Mouse (Mus musculus): Measurements from ENCODE around the gene Peli3. TPM values are rescaled to one million over a fixed set of nuclear protein-coding genes. Genes with fewer than 3 reads are reported as not detected.

Peli3 gene
- polyA plus RNA-seq, 1 experiment from 2014 or later = 3.5 TPM

GRCm38 (mm10) chr19:4898972-4899371, 44.0 kb downstream of the Peli3 start:
- WGBS = 71% methylated on average over 9 of the region's 9 CpGs
- no peak for ATAC-seq (ENCODE audit: insufficient read depth, low FRiP score, low TSS enrichment)
- no peaks in the 10 kb centered on the region; the same call in none of the 2 replicates for H3K36me3 ChIP-seq (ENCODE audit: control insufficient read depth, insufficient read depth, low read length)

GRCm38 (mm10) chr19:4896780-4897520, 46.0 kb downstream of the Peli3 start:
- H3K9me3 ChIP-seq (ENCODE audit: control insufficient read depth, low read length) = no peaks in the 10 kb centered on the region
- H3K27me3 ChIP-seq (ENCODE audit: control insufficient read depth, insufficient read depth, low read length) = no peaks in the 10 kb centered on the region
- WGBS = 52% methylated on average over 21 of the region's 21 CpGs
- peaks cover 2% of the 10 kb centered on the region for H3K36me3 ChIP-seq (ENCODE audit: control insufficient read depth, insufficient read depth, low read length)
- H3K4me2 ChIP-seq (ENCODE audit: low read depth) = no peak overlapping the region
- DNase-seq (ENCODE audit: low spot score) (no peak), ATAC-seq (ENCODE audit: insufficient read depth, low FRiP score, low TSS enrichment) (no peak)
- H3K27ac ChIP-seq (ENCODE audit: low read depth, low read length) = no peak overlapping the region
- no peak overlapping the region for H3K9ac ChIP-seq (ENCODE audit: low read length)
- no peaks in the 10 kb centered on the region for H3K4me1 ChIP-seq (ENCODE audit: control insufficient read depth, insufficient read depth, low read length)
- no peak overlapping the region for H3K4me3 ChIP-seq (ENCODE audit: low read depth, low read length)

More at GRCm38 (mm10) chr19:4898972-4899371, 44.0 kb downstream of the Peli3 start:
- Histone ChIP-seq H3K4me3 (ENCODE audit: low read depth, low read length) (no peak overlapping the region), H3K9ac (ENCODE audit: low read length) (no peak overlapping the region), H3K4me2 (ENCODE audit: low read depth) (no peak overlapping the region), H3K9me3 (ENCODE audit: control insufficient read depth, low read length) (no peaks in the 10 kb centered on the region), H3K4me1 (ENCODE audit: control insufficient read depth, insufficient read depth, low read length) (no peaks in the 10 kb centered on the region), H3K27ac (ENCODE audit: low read depth, low read length) (no peak overlapping the region), H3K27me3 (ENCODE audit: control insufficient read depth, insufficient read depth, low read length) (no peaks in the 10 kb centered on the region)
- no peak for DNase-seq (ENCODE audit: low spot score)

GRCm38 (mm10) chr19:4891798-4892197, 51.1 kb downstream of the Peli3 start:
- no peak overlapping the region for H3K4me3 ChIP-seq (ENCODE audit: low read depth, low read length)
- no peak for ATAC-seq (ENCODE audit: insufficient read depth, low FRiP score, low TSS enrichment)

GRCm38 (mm10) chr19:4889791-4890190, 53.1 kb downstream of the Peli3 start:
- ATAC-seq (ENCODE audit: insufficient read depth, low FRiP score, low TSS enrichment) = no peak
- no peak for DNase-seq (ENCODE audit: low spot score)
- Histone ChIP-seq H3K27me3 (ENCODE audit: control insufficient read depth, insufficient read depth, low read length) (no peaks in the 10 kb centered on the region), H3K4me3 (ENCODE audit: low read depth, low read length) (no peak overlapping the region), H3K9ac (ENCODE audit: low read length) (no peak overlapping the region), H3K36me3 (ENCODE audit: control insufficient read depth, insufficient read depth, low read length) (peaks cover 2% of the 10 kb centered on the region; the same call in 1 of the 2 replicates), H3K9me3 (ENCODE audit: control insufficient read depth, low read length) (no peaks in the 10 kb centered on the region), H3K27ac (ENCODE audit: low read depth, low read length) (no peak overlapping the region), H3K4me1 (ENCODE audit: control insufficient read depth, insufficient read depth, low read length) (no peaks in the 10 kb centered on the region), H3K4me2 (ENCODE audit: low read depth) (no peak overlapping the region)
- 87% methylated on average over 10 of the region's 10 CpGs for WGBS

More at GRCm38 (mm10) chr19:4891798-4892197, 51.1 kb downstream of the Peli3 start:
- no peak for DNase-seq (ENCODE audit: low spot score)
- H3K9me3 ChIP-seq (ENCODE audit: control insufficient read depth, low read length) = no peaks in the 10 kb centered on the region
- H3K9ac ChIP-seq (ENCODE audit: low read length) = no peak overlapping the region
- H3K4me1 ChIP-seq (ENCODE audit: control insufficient read depth, insufficient read depth, low read length) = no peaks in the 10 kb centered on the region
- H3K27ac ChIP-seq (ENCODE audit: low read depth, low read length) = no peak overlapping the region
- H3K27me3 ChIP-seq (ENCODE audit: control insufficient read depth, insufficient read depth, low read length) = no peaks in the 10 kb centered on the region
- no peak overlapping the region for H3K4me2 ChIP-seq (ENCODE audit: low read depth)
- H3K36me3 ChIP-seq (ENCODE audit: control insufficient read depth, insufficient read depth, low read length) = peaks cover 2% of the 10 kb centered on the region; the same call in 1 of the 2 replicates
- 71% methylated on average over 3 of the region's 3 CpGs for WGBS

GRCm38 (mm10) chr19:4883961-4884360, 59.0 kb downstream of the Peli3 start:
- H3K4me2 ChIP-seq (ENCODE audit: low read depth) = no peak overlapping the region
- no peak for DNase-seq (ENCODE audit: low spot score)
- H3K4me3 ChIP-seq (ENCODE audit: low read depth, low read length) = no peak overlapping the region
- H3K27me3 ChIP-seq (ENCODE audit: control insufficient read depth, insufficient read depth, low read length) = no peaks in the 10 kb centered on the region
- 84% methylated on average over 4 of the region's 4 CpGs for WGBS
- ATAC-seq (ENCODE audit: insufficient read depth, low FRiP score, low TSS enrichment) = no peak
- no peaks in the 10 kb centered on the region for H3K36me3 ChIP-seq (ENCODE audit: control insufficient read depth, insufficient read depth, low read length)
- no peak overlapping the region for H3K27ac ChIP-seq (ENCODE audit: low read depth, low read length)
- no peak overlapping the region for H3K9ac ChIP-seq (ENCODE audit: low read length)
- H3K4me1 ChIP-seq (ENCODE audit: control insufficient read depth, insufficient read depth, low read length) = no peaks in the 10 kb centered on the region
- no peaks in the 10 kb centered on the region for H3K9me3 ChIP-seq (ENCODE audit: control insufficient read depth, low read length)

Other genes starting within 250 kb of the Peli3 start
- 2.5 and 2.7 TPM in 2 replicates for gene Gm960, start 244.5 kb downstream of the Peli3 start, polyA plus RNA-seq (2014; fragmentation: Nextera tagmentation; extraction: Ambion mirVana)
- gene Sptbn2, start 232.0 kb downstream of the Peli3 start, polyA plus RNA-seq (2014; fragmentation: Nextera tagmentation; extraction: Ambion mirVana) = 23.4 and 26.1 TPM in 2 replicates
- gene Rbm4b, start 186.6 kb downstream of the Peli3 start, polyA plus RNA-seq (2014; fragmentation: Nextera tagmentation; extraction: Ambion mirVana) = 133 and 136 TPM in 2 replicates
- gene Rbm4, start 149.2 kb downstream of the Peli3 start, polyA plus RNA-seq (2014; fragmentation: Nextera tagmentation; extraction: Ambion mirVana) = 131 and 134 TPM in 2 replicates
- gene Gm21992, start 131.5 kb downstream of the Peli3 start, polyA plus RNA-seq (2014; fragmentation: Nextera tagmentation; extraction: Ambion mirVana) = 8.5 and 24.4 TPM in 2 replicates
- 113 and 116 TPM in 2 replicates for gene Rbm14, start 131.5 kb downstream of the Peli3 start, polyA plus RNA-seq (2014; fragmentation: Nextera tagmentation; extraction: Ambion mirVana)
- gene Ccs, start 103.8 kb downstream of the Peli3 start, polyA plus RNA-seq (2014; fragmentation: Nextera tagmentation; extraction: Ambion mirVana) = 41.4 and 41.5 TPM in 2 replicates
- gene Ccdc87, start 103.8 kb downstream of the Peli3 start, polyA plus RNA-seq (2014; fragmentation: Nextera tagmentation; extraction: Ambion mirVana) = 0.13 TPM in 1 of 2 replicates, not detected in the other
- gene Ctsf, start 88.0 kb downstream of the Peli3 start, polyA plus RNA-seq (2014; fragmentation: Nextera tagmentation; extraction: Ambion mirVana) = 40.6 and 41.8 TPM in 2 replicates
- 5.9 and 6.5 TPM in 2 replicates for gene Actn3, start 65.2 kb downstream of the Peli3 start, polyA plus RNA-seq (2014; fragmentation: Nextera tagmentation; extraction: Ambion mirVana)
- 12.1 and 14.1 TPM in 2 replicates for gene Zdhhc24, start 64.5 kb downstream of the Peli3 start, polyA plus RNA-seq (2014; fragmentation: Nextera tagmentation; extraction: Ambion mirVana)
- 4.8 and 7.9 TPM in 2 replicates for gene Bbs1, start 36.5 kb downstream of the Peli3 start, polyA plus RNA-seq (2014; fragmentation: Nextera tagmentation; extraction: Ambion mirVana)
- 164 and 171 TPM in 2 replicates for gene Dpp3, start 14.8 kb downstream of the Peli3 start, polyA plus RNA-seq (2014; fragmentation: Nextera tagmentation; extraction: Ambion mirVana)
- gene Mrpl11, start 19.0 kb upstream of the Peli3 start, polyA plus RNA-seq (2014; fragmentation: Nextera tagmentation; extraction: Ambion mirVana) = 143 and 150 TPM in 2 replicates
- 0.12 TPM in 1 of 2 replicates, not detected in the other for gene Npas4, start 47.2 kb upstream of the Peli3 start, polyA plus RNA-seq (2014; fragmentation: Nextera tagmentation; extraction: Ambion mirVana)
- 3.9 and 6.2 TPM in 2 replicates for gene Slc29a2, start 80.7 kb upstream of the Peli3 start, polyA plus RNA-seq (2014; fragmentation: Nextera tagmentation; extraction: Ambion mirVana)
- 37.9 and 39.8 TPM in 2 replicates for gene B4gat1, start 95.7 kb upstream of the Peli3 start, polyA plus RNA-seq (2014; fragmentation: Nextera tagmentation; extraction: Ambion mirVana)
- 1.2 and 2.8 TPM in 2 replicates for gene AC124502.3, start 95.8 kb upstream of the Peli3 start, polyA plus RNA-seq (2014; fragmentation: Nextera tagmentation; extraction: Ambion mirVana)
- gene Brms1, start 98.2 kb upstream of the Peli3 start, polyA plus RNA-seq (2014; fragmentation: Nextera tagmentation; extraction: Ambion mirVana) = 65.5 and 78.9 TPM in 2 replicates
- 1.1 and 2.3 TPM in 2 replicates for gene Rin1, start 107.4 kb upstream of the Peli3 start, polyA plus RNA-seq (2014; fragmentation: Nextera tagmentation; extraction: Ambion mirVana)
- 30.1 and 34.7 TPM in 2 replicates for gene Cd248, start 125.0 kb upstream of the Peli3 start, polyA plus RNA-seq (2014; fragmentation: Nextera tagmentation; extraction: Ambion mirVana)
- 1.8 and 2.0 TPM in 2 replicates for gene Tmem151a, start 142.4 kb upstream of the Peli3 start, polyA plus RNA-seq (2014; fragmentation: Nextera tagmentation; extraction: Ambion mirVana)
- 80.4 and 88.0 TPM in 2 replicates for gene Yif1a, start 145.4 kb upstream of the Peli3 start, polyA plus RNA-seq (2014; fragmentation: Nextera tagmentation; extraction: Ambion mirVana)
- gene Cnih2, start 155.4 kb upstream of the Peli3 start, polyA plus RNA-seq (2014; fragmentation: Nextera tagmentation; extraction: Ambion mirVana) = 110 and 127 TPM in 2 replicates
- gene Rab1b, start 163.9 kb upstream of the Peli3 start, polyA plus RNA-seq (2014; fragmentation: Nextera tagmentation; extraction: Ambion mirVana) = 250 and 266 TPM in 2 replicates
- 40.2 and 43.5 TPM in 2 replicates for gene Klc2, start 175.4 kb upstream of the Peli3 start, polyA plus RNA-seq (2014; fragmentation: Nextera tagmentation; extraction: Ambion mirVana)